Mouse (Mus musculus) hindbrain, embryonic 14.5 days (tissue): ENCODE measurements around the gene Arhgap31. TPM values are rescaled to one million over a fixed set of nuclear protein-coding genes. Genes with fewer than 3 reads are reported as not detected.
A peak's percentile ranks its signal among the peaks of the same experiment; 100 is the strongest.
"Not testable (repeated sequence)": the region's sequence is repeated elsewhere in the genome, so short reads cannot be mapped to it uniquely, and the experiment has no call there.

Source experiments
- ATAC-seq: fragments of 200-750 bp; cut with Nextera tagmentation; 2 replicates; pipeline ENCODE4 v1.8.0; 2017; ENCODE audit warnings: moderate number of reproducible peaks, mild to moderate bottlenecking, moderate TSS enrichment, moderate library complexity; ENCODE audit not compliant: low FRiP score
- DNase-seq: peaks from one replicate; pipeline ENCODE4 v3.0.0-alpha.2; 2015; ENCODE audit warnings: low spot score
- H3K27ac ChIP-seq: fragments of 300-500 bp; sonication (generic); 2 replicates; pipeline ENCODE4 v1.5.1; 2014; ENCODE audit warnings: mild to moderate bottlenecking, moderate library complexity
- H3K27me3 ChIP-seq: fragments of 300-500 bp; sonication (generic); 2 replicates; pipeline ENCODE4 v1.6.1; 2014; ENCODE audit warnings: mild to moderate bottlenecking, low read length, mixed read lengths; ENCODE audit not compliant: control insufficient read depth, insufficient read depth
- H3K36me3 ChIP-seq: fragments of 300-500 bp; sonication (generic); replicated peaks from 2 replicates; pipeline ENCODE4 v1.6.1; 2014; ENCODE audit not compliant: control insufficient read depth, insufficient read depth
- H3K4me1 ChIP-seq: fragments of 300-500 bp; sonication (generic); replicated peaks from 2 replicates; pipeline ENCODE4 v1.6.1; 2014; ENCODE audit warnings: antibody characterized with exemption, low read length, mixed read lengths; ENCODE audit not compliant: control insufficient read depth, insufficient read depth
- H3K4me2 ChIP-seq: fragments of 300-500 bp; sonication (generic); replicated peaks from 2 replicates; pipeline ENCODE4 v1.6.1; 2014; ENCODE audit warnings: mild to moderate bottlenecking, moderate library complexity
- H3K4me3 ChIP-seq: fragments of 300-500 bp; sonication (generic); replicated peaks from 2 replicates; pipeline ENCODE4 v1.5.1; 2014; ENCODE audit warnings: mild to moderate bottlenecking, low read length
- H3K9ac ChIP-seq: fragments of 300-500 bp; sonication (generic); 2 replicates; pipeline ENCODE4 v1.6.1; 2014
- H3K9me3 ChIP-seq: fragments of 300-500 bp; sonication (generic); 2 replicates; pipeline ENCODE4 v1.6.1; 2016; ENCODE audit warnings: low read length; ENCODE audit not compliant: control insufficient read depth
- WGBS: fragments of 180-500 bp; shearing (Covaris S2); extraction: QIAGEN DNeasy Blood & Tissue Kit; methylation state at CpG from one replicate; pipeline ENCODE4 v1.1.7; 2014; 5-methylcytosine and 5-hydroxymethylcytosine counted together
- polyA plus RNA-seq: library from polyadenylated mRNA; unstranded; fragments of >200 nt; fragmentation: Nextera tagmentation; extraction: Ambion mirVana; gene quantifications from 2 replicates; pipeline ENCODE4 v1.2.1, GENCODE M21; 2014

Gene Arhgap31
- polyA plus RNA-seq, 1 experiment from 2014 or later: 7.8 TPM

DNA sequence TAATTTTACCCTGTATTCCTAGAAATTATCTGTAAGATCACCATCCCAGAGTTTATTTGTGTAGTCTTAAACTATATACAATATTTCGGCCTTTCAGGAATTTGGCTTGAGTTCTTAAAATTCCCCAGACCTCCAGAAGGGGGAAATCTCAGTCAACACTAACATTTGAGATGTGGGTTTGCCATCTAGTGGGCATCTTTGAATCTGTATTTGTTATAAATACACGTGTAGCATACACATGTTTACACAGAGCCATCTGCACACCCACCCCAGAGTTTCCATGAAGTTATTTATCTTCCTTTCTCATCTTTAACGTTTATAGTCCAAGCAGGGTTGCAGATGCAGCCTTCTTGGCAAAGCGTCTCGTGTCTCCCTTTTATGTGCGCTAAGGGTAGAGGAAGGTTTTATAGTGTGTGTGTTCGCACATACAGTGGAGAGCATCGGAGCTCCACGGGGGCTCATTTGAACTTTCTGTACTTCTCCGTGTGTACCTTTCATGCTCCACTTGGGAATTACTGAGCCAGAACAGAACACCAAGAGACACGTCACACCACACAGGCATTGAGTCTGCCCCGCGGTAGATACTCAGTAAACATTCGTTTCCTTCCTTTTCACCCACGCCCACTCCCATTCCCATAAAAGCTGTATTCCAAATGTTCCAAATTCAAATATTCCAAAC is 16.7 kb upstream of the Arhgap31 start:
- WGBS: 64% methylated on average over 15 of the region's 15 CpGs
- no peak overlapping the region for H3K4me2 ChIP-seq
- DNase-seq: peak; percentile 75

GRCm38 (mm10) chr16:38729139-38729538 is 16.1 kb upstream of the Arhgap31 start:
- Histone ChIP-seq H3K4me2 (no peak overlapping the region), H3K27ac (no peak overlapping the region), H3K9ac (no peak overlapping the region), H3K4me1 (no peaks in the 10 kb centered on the region), H3K9me3 (no peaks in the 10 kb centered on the region), H3K36me3 (no peaks in the 10 kb centered on the region), H3K4me3 (no peak overlapping the region), H3K27me3 (no peaks in the 10 kb centered on the region)
- 84% methylated on average over 6 of the region's 6 CpGs for WGBS
- ATAC-seq: no peak
- DNase-seq: no peak

More for the DNA sequence above, 16.7 kb upstream of the Arhgap31 start:
- no peaks in the 10 kb centered on the region for H3K4me1 ChIP-seq
- H3K27ac ChIP-seq: no peak overlapping the region
- ATAC-seq: no peak; the same call in 1 of the 2 replicates
- H3K9ac ChIP-seq: no peak overlapping the region
- no peak overlapping the region for H3K4me3 ChIP-seq
- H3K36me3 ChIP-seq: no peaks in the 10 kb centered on the region
- no peaks in the 10 kb centered on the region for H3K27me3 ChIP-seq
- no peaks in the 10 kb centered on the region for H3K9me3 ChIP-seq

GRCm38 (mm10) chr16:38728576-38729132 is 15.6 kb upstream of the Arhgap31 start:
- H3K4me3 ChIP-seq: no peak overlapping the region
- H3K9ac ChIP-seq: no peak overlapping the region
- ATAC-seq: no peak
- no peak overlapping the region for H3K4me2 ChIP-seq
- no peak overlapping the region for H3K27ac ChIP-seq
- WGBS: 94% methylated on average over 15 of the region's 15 CpGs
- no peak for DNase-seq
- H3K27me3 ChIP-seq: no peaks in the 10 kb centered on the region
- no peaks in the 10 kb centered on the region for H3K36me3 ChIP-seq
- no peaks in the 10 kb centered on the region for H3K9me3 ChIP-seq
- no peaks in the 10 kb centered on the region for H3K4me1 ChIP-seq

- Histone ChIP-seq H3K9me3 (no peaks in the 10 kb centered on the region), H3K4me2 (no peak overlapping the region), H3K9ac (no peak overlapping the region), H3K27ac (no peak overlapping the region), H3K27me3 (no peaks in the 10 kb centered on the region), H3K4me3 (no peak overlapping the region), H3K4me1 (no peaks in the 10 kb centered on the region), H3K36me3 (no peaks in the 10 kb centered on the region)
- no peak for ATAC-seq
- 56% methylated on average over 13 of the region's 13 CpGs for WGBS
- DNase-seq: no peak
These were observed 11.9 kb upstream of the Arhgap31 start for GRCm38 (mm10) chr16:38724974-38725373.

- Histone ChIP-seq H3K9ac (no peak overlapping the region), H3K4me3 (no peak overlapping the region), H3K9me3 (no peaks in the 10 kb centered on the region), H3K4me2 (no peak overlapping the region), H3K27ac (peak overlapping the region; percentile 43; the same call in 1 of the 2 replicates), H3K27me3 (no peaks in the 10 kb centered on the region), H3K36me3 (no peaks in the 10 kb centered on the region), H3K4me1 (no peaks in the 10 kb centered on the region)
- ATAC-seq: no peak
- 81% methylated on average over 8 of the region's 8 CpGs for WGBS
- no peak for DNase-seq
These were observed 11.2 kb upstream of the Arhgap31 start for GRCm38 (mm10) chr16:38724256-38724655.

- Histone ChIP-seq H3K4me3 (no peak overlapping the region), H3K27me3 (no peaks in the 10 kb centered on the region), H3K9me3 (no peaks in the 10 kb centered on the region), H3K4me1 (no peaks in the 10 kb centered on the region), H3K4me2 (no peak overlapping the region), H3K36me3 (no peaks in the 10 kb centered on the region), H3K9ac (no peak overlapping the region), H3K27ac (no peak overlapping the region)
- DNase-seq: no peak
- 95% methylated on average over 8 of the region's 9 CpGs for WGBS
- no peak for ATAC-seq
These were observed 8.3 kb upstream of the Arhgap31 start for GRCm38 (mm10) chr16:38721377-38721776.

GRCm38 (mm10) chr16:38714259-38714526 is 1.1 kb upstream of the Arhgap31 start:
- 62% methylated on average over 11 of the region's 12 CpGs for WGBS
- not testable (repeated sequence) for H3K4me1 ChIP-seq, H3K36me3 ChIP-seq, H3K9me3 ChIP-seq, ATAC-seq, H3K27me3 ChIP-seq, H3K9ac ChIP-seq, DNase-seq, H3K27ac ChIP-seq, H3K4me3 ChIP-seq
- peak overlapping the region; percentile 79 for H3K4me2 ChIP-seq

DNA sequence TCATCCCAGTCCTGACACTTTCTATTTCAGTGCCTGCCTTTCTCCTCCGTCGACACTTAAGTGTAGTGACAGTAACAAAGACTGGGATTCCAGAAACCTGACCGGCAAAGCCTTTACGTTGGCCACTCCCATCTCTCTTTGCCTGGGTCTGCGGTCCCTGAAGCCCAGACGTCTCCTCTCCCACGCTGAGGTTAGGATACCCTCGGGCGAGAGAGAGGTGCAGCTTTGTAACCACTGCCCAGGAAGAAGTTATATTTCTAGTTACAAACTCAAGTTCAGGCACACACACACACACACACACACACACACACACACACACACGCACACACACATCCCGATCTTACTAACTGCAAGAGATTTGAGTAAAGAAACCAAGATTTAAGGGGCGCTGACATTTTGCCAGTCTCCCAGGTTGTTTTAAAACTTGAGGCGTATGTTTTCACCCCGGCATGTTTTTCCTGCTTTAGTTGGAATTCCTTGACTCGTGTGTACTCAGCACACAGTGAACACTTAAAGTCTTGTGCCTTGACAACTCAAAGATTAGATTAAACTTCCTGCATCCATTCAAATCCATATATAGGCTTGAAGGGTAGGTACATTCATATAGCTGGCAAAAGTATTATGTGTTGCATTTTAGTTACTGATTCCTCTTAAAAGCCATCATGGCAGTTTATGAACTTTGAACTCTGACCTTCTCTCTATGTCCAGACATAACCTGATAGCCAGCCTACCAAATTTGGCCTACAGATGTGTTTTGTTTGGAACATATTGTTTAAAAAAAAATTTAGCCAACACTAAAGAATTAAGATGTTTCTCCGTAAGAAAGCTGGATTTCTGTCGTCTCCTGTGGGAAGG is 557 bp upstream of the Arhgap31 start:
- peak overlapping the region; percentile 52 for H3K4me3 ChIP-seq
- H3K4me1 ChIP-seq: no peaks in the 10 kb centered on the region
- peak; percentile 39; the same call in 1 of the 2 replicates for ATAC-seq
- no peaks in the 10 kb centered on the region for H3K9me3 ChIP-seq
- H3K27me3 ChIP-seq: no peaks in the 10 kb centered on the region
- 32% methylated on average over 17 of the region's 17 CpGs for WGBS
- peak; percentile 36 for DNase-seq
- peak overlapping the region; percentile 60; the same call in 1 of the 2 replicates for H3K27ac ChIP-seq
- H3K4me2 ChIP-seq: peak overlapping the region; percentile 79
- H3K9ac ChIP-seq: peak overlapping the region; percentile 64
- no peaks in the 10 kb centered on the region for H3K36me3 ChIP-seq

GRCm38 (mm10) chr16:38712105-38712504 is 969 bp downstream of the Arhgap31 start:
- peak overlapping the region; percentile 52 for H3K4me3 ChIP-seq
- WGBS: 6% methylated on average over 12 of the region's 12 CpGs
- H3K27ac ChIP-seq: no peak overlapping the region
- 0 out of 2 replicates have a peak, but pooled peaks have one; percentile 19 for ATAC-seq
- peak overlapping the region; percentile 64 for H3K9ac ChIP-seq
- no peaks in the 10 kb centered on the region for H3K9me3 ChIP-seq
- peak overlapping the region; percentile 79 for H3K4me2 ChIP-seq
- H3K27me3 ChIP-seq: no peaks in the 10 kb centered on the region
- peak; percentile 25 for DNase-seq
- no peaks in the 10 kb centered on the region for H3K4me1 ChIP-seq
- no peaks in the 10 kb centered on the region for H3K36me3 ChIP-seq
